Mouse (Mus musculus) kidney, embryonic 15.5 days (tissue): ENCODE data around the gene Tcp11x2. TPM values are rescaled to one million over a fixed set of nuclear protein-coding genes. Genes with fewer than 3 reads are reported as not detected.

Experiments used
- ATAC-seq: fragments of 200-750 bp; cut with Nextera tagmentation; replicated peaks from 2 replicates; pipeline ENCODE4 v1.8.0; 2017; ENCODE audit warnings: moderate TSS enrichment; ENCODE audit not compliant: low FRiP score
- H3K27ac ChIP-seq: fragments of 300-500 bp; sonication (generic); 2 replicates; pipeline ENCODE4 v1.5.1; 2015; ENCODE audit warnings: mild to moderate bottlenecking, inconsistent platforms
- H3K27me3 ChIP-seq: fragments of 300-500 bp; sonication (generic); 2 replicates; pipeline ENCODE4 v1.6.1; 2015; ENCODE audit warnings: inconsistent platforms
- H3K36me3 ChIP-seq: fragments of 300-500 bp; sonication (generic); 2 replicates; pipeline ENCODE4 v1.6.1; 2015; ENCODE audit warnings: inconsistent platforms
- H3K4me1 ChIP-seq: fragments of 300-500 bp; sonication (generic); 2 replicates; pipeline ENCODE4 v1.6.1; 2015; ENCODE audit warnings: inconsistent platforms
- H3K4me2 ChIP-seq: fragments of 300-500 bp; sonication (generic); 2 replicates; pipeline ENCODE4 v1.6.1; 2015; ENCODE audit warnings: moderate library complexity, mild to moderate bottlenecking, inconsistent platforms
- H3K4me3 ChIP-seq: fragments of 300-500 bp; sonication (generic); replicated peaks from 2 replicates; pipeline ENCODE4 v1.5.1; 2015; ENCODE audit warnings: mild to moderate bottlenecking, inconsistent platforms
- H3K9ac ChIP-seq: fragments of 300-500 bp; sonication (generic); 2 replicates; pipeline ENCODE4 v1.6.1; 2015; ENCODE audit warnings: mild to moderate bottlenecking, inconsistent platforms
- H3K9me3 ChIP-seq: fragments of 300-500 bp; sonication (generic); replicated peaks from 2 replicates; pipeline ENCODE4 v1.6.1; 2016; ENCODE audit warnings: inconsistent platforms
- WGBS: fragments of 180-500 bp; shearing (Covaris S2); methylation state at CpG from one replicate; pipeline ENCODE4 v1.1.7; 2015; ENCODE audit warnings: mixed read lengths; 5-methylcytosine and 5-hydroxymethylcytosine counted together
- polyA plus RNA-seq: library from polyadenylated mRNA; unstranded; fragments of >200 nt; fragmentation: Nextera tagmentation; extraction: Ambion mirVana; gene quantifications from 2 replicates; pipeline ENCODE4 v1.2.1, GENCODE M21; 2015

Gene Tcp11x2
- polyA plus RNA-seq: not detected in 2 replicates

DNA sequence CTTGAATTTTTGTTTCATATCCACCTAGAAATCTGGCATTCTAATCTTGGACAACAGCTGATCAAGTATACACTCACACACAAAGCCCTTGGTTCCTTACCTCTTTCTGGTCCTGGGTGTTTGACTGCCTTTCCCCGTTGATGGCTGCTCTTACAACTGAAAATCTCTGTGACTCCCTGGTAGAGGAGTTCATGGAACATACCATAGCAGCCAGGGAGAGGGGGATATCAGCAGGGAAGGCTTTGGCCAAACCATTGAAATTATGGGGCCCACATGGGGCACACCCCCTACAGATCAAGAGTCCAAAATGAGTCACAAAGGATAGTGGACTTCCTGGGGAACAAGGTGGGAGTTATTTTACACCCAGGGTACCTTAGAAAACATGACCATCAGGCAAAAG, at the start of gene Tcp11x2:
Tcp11x2 (minus strand) TSS at position 158 of the 400 bp plus-strand sequence.
- H3K4me3 ChIP-seq: no peak within 1 kb of the TSS
- no peak within 1 kb of the TSS for H3K9ac ChIP-seq
- H3K9me3 ChIP-seq: no peaks in the 10 kb centered on the region
- no peaks in the 10 kb centered on the region for H3K4me1 ChIP-seq
- WGBS: 72% methylated on average over 1 of the region's 1 CpGs
- no peak for ATAC-seq
- H3K27me3 ChIP-seq: peaks cover 29% of the 10 kb centered on the region
- H3K27ac ChIP-seq: no peak within 1 kb of the TSS
- no peaks in the 10 kb centered on the region for H3K36me3 ChIP-seq
- no peak within 1 kb of the TSS for H3K4me2 ChIP-seq

GRCm38 (mm10) chrX:135743056-135743355, 49.4 kb upstream of the Tcp11x2 start:
- Histone ChIP-seq H3K36me3 (peaks cover 8% of the 10 kb centered on the region; the same call in 1 of the 2 replicates), H3K4me2 (peak overlapping the region; percentile 58), H3K4me1 (peaks cover 5% of the 10 kb centered on the region; the same call in 1 of the 2 replicates), H3K4me3 (peak overlapping the region; percentile 65), H3K9ac (peak overlapping the region; percentile 65), H3K27me3 (peaks cover 25% of the 10 kb centered on the region), H3K27ac (peak overlapping the region; percentile 81), H3K9me3 (no peaks in the 10 kb centered on the region)
- 36% methylated on average over 7 of the region's 7 CpGs for WGBS
- peak; percentile 19; the same call in 1 of the 2 replicates for ATAC-seq

DNA sequence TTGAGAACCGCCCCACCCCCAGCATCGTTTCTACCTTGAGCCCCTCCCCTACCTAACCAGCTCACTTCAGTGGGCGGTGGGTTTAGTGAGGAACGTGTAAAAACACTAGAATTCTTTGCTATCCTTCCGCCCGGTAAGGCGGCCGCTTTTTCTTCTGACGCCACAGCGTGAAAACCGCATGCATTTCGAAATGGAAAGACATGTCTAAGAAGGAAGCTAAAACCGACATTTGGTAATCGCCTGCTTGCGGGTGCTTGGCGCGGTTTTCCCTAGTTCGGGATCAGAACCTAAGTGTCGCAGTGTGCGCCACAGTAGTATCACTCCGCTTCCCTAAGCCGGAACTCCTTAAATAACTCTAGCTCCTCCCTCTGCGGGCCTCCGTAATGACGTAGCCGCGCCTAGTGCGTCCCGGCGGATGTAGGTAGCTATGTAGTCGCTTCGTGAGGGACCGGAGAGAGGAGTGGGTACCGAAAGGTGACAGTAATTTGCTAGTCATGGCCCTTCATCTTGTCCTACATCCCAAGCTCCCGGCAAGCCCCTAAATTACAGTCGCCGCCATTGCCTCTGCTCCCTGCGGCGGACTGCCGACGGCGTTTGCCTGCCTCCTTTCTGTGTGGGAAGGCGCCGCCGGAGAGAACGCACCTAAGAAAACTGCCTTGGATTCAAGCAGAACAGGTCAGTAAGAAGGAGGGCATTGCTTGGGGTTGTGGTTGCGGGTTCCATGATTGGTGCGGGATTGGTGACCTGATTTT, 48.9 kb upstream of the Tcp11x2 start, which contains the start of the genes Armcx5 and Gprasp1:
Armcx5 (plus strand) TSS at position 430 of the 752 bp plus-strand sequence.
Gprasp1 (plus strand) TSS at position 430 of the 752 bp plus-strand sequence.
- peak within 1 kb of the TSS; percentile 81 for H3K27ac ChIP-seq
- 18% methylated on average over 48 of the region's 48 CpGs for WGBS
- H3K9me3 ChIP-seq: no peaks in the 10 kb centered on the region
- peak within 1 kb of the TSS; percentile 65 for H3K4me3 ChIP-seq
- peaks cover 5% of the 10 kb centered on the region; the same call in 1 of the 2 replicates for H3K4me1 ChIP-seq
- H3K36me3 ChIP-seq: peaks cover 8% of the 10 kb centered on the region; the same call in 1 of the 2 replicates
- peak; percentile 99 for ATAC-seq
- H3K27me3 ChIP-seq: peaks cover 22% of the 10 kb centered on the region
- peak within 1 kb of the TSS; percentile 58 for H3K4me2 ChIP-seq
- H3K9ac ChIP-seq: peak within 1 kb of the TSS; percentile 65

DNA sequence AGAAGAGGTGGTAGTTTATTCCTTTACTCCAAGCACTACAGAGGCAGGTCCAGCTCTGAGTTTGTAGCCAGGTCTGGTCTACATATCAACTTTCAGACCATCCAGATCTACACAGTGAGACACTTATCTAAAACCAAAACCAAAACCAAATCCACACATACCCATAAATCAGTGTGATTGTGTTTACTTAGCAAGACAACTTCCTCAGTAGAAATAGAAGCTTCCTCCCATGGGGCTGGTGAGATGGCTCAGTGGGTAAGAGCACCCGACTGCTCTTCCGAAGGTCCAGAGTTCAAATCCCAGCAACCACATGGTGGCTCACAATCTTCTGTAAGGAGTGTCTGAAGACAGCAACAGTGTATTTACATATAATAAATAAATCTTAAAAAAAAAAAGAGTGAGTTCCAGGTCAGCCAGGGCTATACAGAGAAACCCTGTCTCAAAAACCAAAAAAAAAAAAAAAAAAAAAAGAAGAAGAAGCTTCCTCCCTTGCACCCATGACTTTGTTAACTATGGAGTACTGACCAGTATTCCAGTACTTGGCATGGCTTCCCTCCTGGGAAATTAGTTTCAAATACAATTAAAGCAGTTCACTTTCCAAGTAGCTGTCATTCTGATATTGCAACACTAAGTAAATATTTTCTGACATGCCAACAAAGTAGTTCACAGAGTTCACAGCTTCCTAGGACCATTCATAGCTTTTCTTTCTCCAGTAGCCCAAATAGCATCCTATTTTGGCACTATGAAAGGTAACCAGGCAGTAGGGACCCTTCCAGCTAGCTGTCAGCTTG, 45.3 kb upstream of the Tcp11x2 start:
- 82% methylated on average over 2 of the region's 2 CpGs for WGBS
- no peaks in the 10 kb centered on the region for H3K36me3 ChIP-seq

GRCm38 (mm10) chrX:135725161-135725560, 31.6 kb upstream of the Tcp11x2 start, which contains the start of gene Tmsb15a:
Tmsb15a (minus strand) TSS chrX:135725261.
- Histone ChIP-seq H3K4me2 (no peak within 1 kb of the TSS), H3K27me3 (peaks cover 31% of the 10 kb centered on the region), H3K9ac (no peak within 1 kb of the TSS), H3K4me3 (no peak within 1 kb of the TSS), H3K27ac (no peak within 1 kb of the TSS), H3K36me3 (no peaks in the 10 kb centered on the region), H3K4me1 (no peaks in the 10 kb centered on the region), H3K9me3 (no peaks in the 10 kb centered on the region)
- ATAC-seq: no peak
- 84% methylated on average over 10 of the region's 10 CpGs for WGBS

More for the DNA sequence above, 45.3 kb upstream of the Tcp11x2 start:
- peaks cover 20% of the 10 kb centered on the region for H3K27me3 ChIP-seq
- peaks cover 5% of the 10 kb centered on the region; the same call in 1 of the 2 replicates for H3K4me1 ChIP-seq
- no peak overlapping the region for H3K27ac ChIP-seq
- H3K9ac ChIP-seq: no peak overlapping the region
- no peak overlapping the region for H3K4me3 ChIP-seq
- ATAC-seq: no peak
- H3K9me3 ChIP-seq: no peaks in the 10 kb centered on the region
- no peak overlapping the region for H3K4me2 ChIP-seq

GRCm38 (mm10) chrX:135712845-135713244, 19.3 kb upstream of the Tcp11x2 start:
- no peaks in the 10 kb centered on the region for H3K9me3 ChIP-seq
- 79% methylated on average over 2 of the region's 2 CpGs for WGBS
- H3K9ac ChIP-seq: no peak overlapping the region
- H3K4me1 ChIP-seq: no peaks in the 10 kb centered on the region
- ATAC-seq: no peak
- no peak overlapping the region for H3K27ac ChIP-seq
- no peaks in the 10 kb centered on the region for H3K36me3 ChIP-seq
- H3K4me2 ChIP-seq: no peak overlapping the region
- no peak overlapping the region for H3K4me3 ChIP-seq
- peaks cover 15% of the 10 kb centered on the region for H3K27me3 ChIP-seq

DNA sequence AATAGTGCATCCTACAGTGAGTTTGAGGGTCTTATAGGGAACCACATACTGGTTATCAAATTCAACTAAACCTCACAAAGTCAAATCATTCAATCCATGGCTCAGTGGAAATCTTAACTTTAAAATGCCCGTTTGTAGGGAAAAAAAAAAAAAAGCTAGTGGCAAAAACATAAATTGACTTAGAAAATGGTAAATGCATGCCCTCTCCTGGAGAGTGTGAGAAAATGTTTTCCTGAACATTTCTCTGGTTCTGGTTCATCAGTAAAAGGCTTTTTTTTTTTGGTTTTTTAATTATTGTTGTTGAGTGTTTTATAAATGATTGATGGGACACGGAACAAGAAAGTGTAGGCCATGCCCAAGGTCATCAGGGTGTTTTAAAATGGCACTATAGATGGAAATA, 10.8 kb upstream of the Tcp11x2 start:
- ATAC-seq: no peak
- Histone ChIP-seq H3K27me3 (peaks cover 12% of the 10 kb centered on the region), H3K4me3 (no peak overlapping the region), H3K36me3 (no peaks in the 10 kb centered on the region), H3K27ac (no peak overlapping the region), H3K4me2 (no peak overlapping the region), H3K9me3 (no peaks in the 10 kb centered on the region), H3K9ac (no peak overlapping the region), H3K4me1 (no peaks in the 10 kb centered on the region)
- 36% methylated on average over 2 of the region's 2 CpGs for WGBS

GRCm38 (mm10) chrX:135703111-135703510, 9.5 kb upstream of the Tcp11x2 start:
- Histone ChIP-seq H3K4me1 (no peaks in the 10 kb centered on the region), H3K4me3 (no peak overlapping the region), H3K27ac (no peak overlapping the region), H3K27me3 (peaks cover 10% of the 10 kb centered on the region), H3K36me3 (no peaks in the 10 kb centered on the region), H3K4me2 (no peak overlapping the region), H3K9ac (no peak overlapping the region), H3K9me3 (no peaks in the 10 kb centered on the region)
- ATAC-seq: no peak
- 94% methylated on average over 1 of the region's 1 CpGs for WGBS

DNA sequence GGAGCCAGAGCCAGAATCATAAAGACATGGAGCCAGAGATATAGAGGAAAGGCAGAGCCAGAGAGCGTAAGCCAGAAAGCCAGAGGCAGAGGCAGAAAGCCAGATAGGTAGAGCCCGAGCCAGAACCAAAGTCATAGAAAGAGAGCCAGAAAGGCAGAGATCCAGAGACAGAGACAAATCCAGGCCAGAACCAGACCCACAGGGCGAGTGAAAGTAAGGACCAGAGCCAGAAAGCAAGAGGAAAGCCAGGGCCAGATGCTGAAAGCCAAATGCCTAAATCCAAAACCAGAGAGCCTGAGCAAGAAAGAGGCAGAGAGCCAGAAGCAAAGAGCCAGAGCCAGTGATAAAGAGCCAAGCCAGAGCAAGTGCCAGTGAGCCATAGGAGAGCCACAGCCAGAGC, 5.8 kb downstream of the Tcp11x2 start:
- 89% methylated on average over 3 of the region's 3 CpGs for WGBS
- no peak overlapping the region for H3K4me3 ChIP-seq
- H3K4me2 ChIP-seq: no peak overlapping the region
- no peaks in the 10 kb centered on the region for H3K4me1 ChIP-seq
- no peak overlapping the region for H3K27ac ChIP-seq
- H3K9ac ChIP-seq: no peak overlapping the region
- no peak for ATAC-seq
- no peaks in the 10 kb centered on the region for H3K9me3 ChIP-seq
- H3K36me3 ChIP-seq: no peaks in the 10 kb centered on the region
- H3K27me3 ChIP-seq: peaks cover 18% of the 10 kb centered on the region

DNA sequence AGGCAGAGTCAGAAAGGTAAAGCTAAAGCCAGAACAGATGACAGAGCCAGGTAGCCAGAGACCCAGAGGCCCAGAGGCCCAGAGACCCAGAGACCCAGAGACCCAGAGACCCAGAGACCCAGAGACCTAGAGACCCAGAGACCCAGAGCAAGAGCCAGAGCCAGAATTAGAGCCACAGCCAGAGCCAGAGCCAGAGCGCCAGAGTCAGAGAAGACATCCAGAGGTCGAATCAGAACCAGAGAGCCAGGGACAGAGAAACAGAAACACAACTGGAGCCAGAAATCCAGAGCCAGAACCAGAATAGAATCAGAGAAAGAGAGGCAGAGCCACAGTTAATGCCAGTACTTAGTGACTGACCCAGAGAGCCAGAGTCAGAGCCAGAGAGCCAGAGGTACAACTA, 11.7 kb downstream of the Tcp11x2 start:
- 68% methylated on average over 2 of the region's 2 CpGs for WGBS
- Histone ChIP-seq H3K4me1 (no peaks in the 10 kb centered on the region), H3K27me3 (peaks cover 13% of the 10 kb centered on the region; the same call in 1 of the 2 replicates), H3K9ac (no peak overlapping the region), H3K4me3 (no peak overlapping the region), H3K36me3 (no peaks in the 10 kb centered on the region), H3K4me2 (no peak overlapping the region), H3K9me3 (no peaks in the 10 kb centered on the region), H3K27ac (no peak overlapping the region)
- no peak for ATAC-seq

DNA sequence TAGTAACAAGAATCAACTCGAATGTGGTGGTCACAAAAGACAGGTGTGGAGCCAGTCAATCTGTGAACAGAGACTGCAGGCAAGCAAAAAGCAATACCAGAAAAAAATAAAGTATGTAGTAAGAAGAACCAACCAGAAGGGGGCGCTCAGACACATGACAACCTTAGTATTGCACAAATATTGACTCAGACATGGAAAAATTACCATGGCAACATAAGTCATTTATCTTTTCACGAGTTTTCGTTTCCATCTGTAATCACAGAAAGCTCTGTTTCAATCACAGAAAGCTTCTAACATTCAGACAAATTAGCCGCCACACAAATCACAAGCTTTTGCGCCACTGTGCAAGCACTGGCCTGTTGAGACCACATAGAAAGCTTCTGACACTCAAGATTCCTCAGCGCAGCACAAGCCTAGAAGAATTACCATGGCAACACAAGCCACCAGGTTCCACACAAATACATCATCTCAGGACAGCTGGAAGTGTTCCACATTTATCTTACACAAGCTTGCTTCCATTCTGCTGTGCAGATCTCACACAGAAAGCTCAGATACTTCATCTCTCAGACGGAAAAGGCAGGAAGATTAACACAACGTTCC, 41.3 kb downstream of the Tcp11x2 start:
- Histone ChIP-seq H3K4me1 (no peaks in the 10 kb centered on the region), H3K36me3 (no peaks in the 10 kb centered on the region), H3K27me3 (no peaks in the 10 kb centered on the region; the same call in 1 of the 2 replicates), H3K4me3 (no peak overlapping the region), H3K4me2 (no peak overlapping the region), H3K9ac (no peak overlapping the region), H3K27ac (no peak overlapping the region), H3K9me3 (no peaks in the 10 kb centered on the region)
- 52% methylated on average over 9 of the region's 9 CpGs for WGBS
- no peak for ATAC-seq

GRCm38 (mm10) chrX:135627605-135628004, 66.0 kb downstream of the Tcp11x2 start, which contains the start of gene Prame:
Prame (minus strand) TSS chrX:135627705.
- Histone ChIP-seq H3K9me3 (no peaks in the 10 kb centered on the region), H3K4me2 (no peak within 1 kb of the TSS), H3K4me1 (no peaks in the 10 kb centered on the region), H3K4me3 (no peak within 1 kb of the TSS), H3K27ac (no peak within 1 kb of the TSS), H3K9ac (no peak within 1 kb of the TSS), H3K36me3 (no peaks in the 10 kb centered on the region), H3K27me3 (peaks cover 3% of the 10 kb centered on the region; the same call in 1 of the 2 replicates)
- 82% methylated on average over 11 of the region's 11 CpGs for WGBS
- ATAC-seq: no peak
